Comparison of ENCODE assay signal across 7 mouse cellular contexts in the genomic region with DNA sequence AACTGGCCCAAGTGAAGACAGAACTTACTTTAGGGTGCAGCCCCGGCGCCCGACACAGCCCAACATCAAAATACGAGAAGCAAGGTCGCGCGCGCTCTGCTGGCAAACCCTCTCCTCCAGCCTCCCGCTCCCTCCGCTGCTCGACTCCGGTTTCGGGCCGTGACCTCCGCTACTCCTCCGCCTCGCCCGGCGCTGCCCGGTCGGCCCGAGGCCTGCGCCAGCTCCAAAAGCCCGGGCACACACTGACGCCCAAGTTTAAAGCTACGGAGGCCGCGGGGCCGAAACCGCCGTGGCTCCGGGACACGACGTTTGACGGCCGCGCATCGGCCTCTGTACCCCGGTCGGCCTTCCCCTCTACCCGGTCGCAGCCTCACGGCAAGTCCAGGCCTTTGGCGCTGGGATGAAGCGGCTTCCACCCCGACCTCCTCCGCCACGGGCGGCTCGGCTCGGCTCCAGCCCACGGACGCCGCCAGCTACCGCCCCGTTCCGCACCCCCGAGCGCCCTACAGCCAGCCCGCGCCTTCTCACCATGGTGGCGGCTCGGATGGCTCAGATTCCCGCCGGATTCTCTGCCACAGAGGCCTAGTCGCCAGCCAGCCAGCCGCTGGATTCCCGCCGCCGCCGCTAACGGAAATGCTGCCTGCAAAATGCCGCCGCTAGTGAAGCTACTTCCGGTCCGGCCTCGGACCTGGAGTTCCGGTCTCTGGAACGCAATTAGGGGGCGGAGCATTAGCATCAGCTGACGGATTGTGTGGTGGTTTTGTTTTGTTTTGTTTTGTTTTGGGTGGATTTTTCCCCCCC. TPM values are rescaled to one million over a fixed set of nuclear protein-coding genes. Genes with fewer than 3 reads are reported as not detected.
A peak's percentile ranks its signal among the peaks of the same experiment; 100 is the strongest.
DNase-seq lines count a peak whose midpoint lies in the region; ATAC-seq lines count a peak whose summit lies in the region.

A gene (minus strand): TSS at position 698 of the 801 bp plus-strand sequence.

- H3K4me2 ChIP-seq in midbrain, embryonic 13.5 days (replicated peaks) = peak within 1 kb of the TSS; percentile 94

- peak; percentile 92 for DNase-seq in adrenal gland, postnatal 10 days
- peak; percentile 91 for DNase-seq in embryonic facial prominence, embryonic 10.5 days (ENCODE audit: low spot score)
- DNase-seq in kidney, adult 11 months = peak; percentile 83
- peak; percentile 93 for DNase-seq in limb, embryonic 10.5 days (ENCODE audit: low spot score)
- DNase-seq in spleen, adult 12 weeks (ENCODE audit: low spot score) = peak; percentile 78

- under 1% methylated on average over 81 of the region's 81 CpGs for WGBS in embryonic facial prominence, embryonic 10.5 days
- under 1% methylated on average over 81 of the region's 81 CpGs for WGBS in limb, embryonic 10.5 days
- under 1% methylated on average over 81 of the region's 81 CpGs for WGBS in midbrain, embryonic 13.5 days

- peak within 1 kb of the TSS; percentile 99 for H3K27ac ChIP-seq in embryonic facial prominence, embryonic 10.5 days (replicated peaks)
- H3K27ac ChIP-seq in limb, embryonic 10.5 days = peak within 1 kb of the TSS; percentile 99
- H3K27ac ChIP-seq in midbrain, embryonic 13.5 days = peak within 1 kb of the TSS; percentile 98

- H3K4me3 ChIP-seq in embryonic facial prominence, embryonic 10.5 days = peak within 1 kb of the TSS; percentile 100
- peak within 1 kb of the TSS; percentile 95 for H3K4me3 ChIP-seq in limb, embryonic 10.5 days
- H3K4me3 ChIP-seq in midbrain, embryonic 13.5 days (replicated peaks) = peak within 1 kb of the TSS; percentile 98

- no peaks in the 10 kb centered on the region for H3K9me3 ChIP-seq in embryonic facial prominence, embryonic 10.5 days
- no peaks in the 10 kb centered on the region for H3K9me3 ChIP-seq in limb, embryonic 10.5 days (replicated peaks)
- no peaks in the 10 kb centered on the region for H3K9me3 ChIP-seq in midbrain, embryonic 13.5 days

- H3K36me3 ChIP-seq in embryonic facial prominence, embryonic 10.5 days (replicated peaks) = peaks cover 34% of the 10 kb centered on the region
- H3K36me3 ChIP-seq in limb, embryonic 10.5 days = peaks cover 35% of the 10 kb centered on the region
- H3K36me3 ChIP-seq in midbrain, embryonic 13.5 days = peaks cover 31% of the 10 kb centered on the region

- peaks cover 17% of the 10 kb centered on the region for H3K4me1 ChIP-seq in embryonic facial prominence, embryonic 10.5 days
- H3K4me1 ChIP-seq in limb, embryonic 10.5 days = peaks cover 22% of the 10 kb centered on the region
- H3K4me1 ChIP-seq in midbrain, embryonic 13.5 days (replicated peaks) = peaks cover 29% of the 10 kb centered on the region

- H3K27me3 ChIP-seq in embryonic facial prominence, embryonic 10.5 days (replicated peaks; ENCODE audit: low read depth, poor library complexity, severe bottlenecking) = no peaks in the 10 kb centered on the region
- no peaks in the 10 kb centered on the region for H3K27me3 ChIP-seq in limb, embryonic 10.5 days (ENCODE audit: low read depth, poor library complexity, severe bottlenecking)
- no peaks in the 10 kb centered on the region for H3K27me3 ChIP-seq in midbrain, embryonic 13.5 days

- peak; percentile 80 for ATAC-seq in granulocyte monocyte progenitor cell, adult 5-6 weeks (replicated peaks; ENCODE audit: poor library complexity, severe bottlenecking)
- peak; percentile 93 for ATAC-seq in midbrain, embryonic 13.5 days

- peak within 1 kb of the TSS; percentile 100 for H3K9ac ChIP-seq in midbrain, embryonic 13.5 days (replicated peaks)

RNA-seq across cellular contexts. Expression of the gene that starts here (rescaled TPM):
- 100 to 1,000 TPM; 194 to 204 TPM for total RNA-seq in adrenal gland, postnatal 10 days (2021)
- polyA plus RNA-seq in embryonic facial prominence, embryonic 10.5 days (2016; fragmentation: Nextera tagmentation; extraction: Ambion mirVana) = 898 and 946 TPM in 2 replicates
- total RNA-seq in granulocyte monocyte progenitor cell, adult 5-6 weeks (2014; fragmentation: Nextera tagmentation) = 270 and 359 TPM in 2 replicates
- 191 and 210 TPM in 2 replicates for total RNA-seq in granulocyte monocyte progenitor cell, adult 5-6 weeks (2017)
- polyA plus RNA-seq in limb, embryonic 10.5 days (2016; fragmentation: Nextera tagmentation; extraction: Ambion mirVana) = 959 and 1,054 TPM in 2 replicates
- 424 and 459 TPM in 2 replicates for polyA plus RNA-seq in midbrain, embryonic 13.5 days (2015; fragmentation: Nextera tagmentation; extraction: Ambion mirVana)

Comparison
In these comparisons a context has a peak if more than half of its experiments do, and no peak if none do; other contexts are left out.
1. Peak in every context shown above with its lines: DNase-seq, ATAC-seq, H3K4me3 ChIP-seq and H3K27ac ChIP-seq.